Mouse (Mus musculus) hindbrain, embryonic 11.5 days (tissue): ENCODE measurements at regions not wholly inside any gene's neighbourhood (a gene's known extent, or its start where the extent isn't known, plus 50 kb on each side); places are given as distances from the start of the nearest gene placed in this dataset.
A peak's percentile ranks its signal among the peaks of the same experiment; 100 is the strongest.

ENCODE experiments used
- ATAC-seq: fragments of 200-750 bp; cut with Nextera tagmentation; 2 replicates; pipeline ENCODE4 v1.8.0; 2017; ENCODE audit warnings: mild to moderate bottlenecking, moderate TSS enrichment, moderate library complexity; ENCODE audit not compliant: low FRiP score
- DNase-seq: peaks from one replicate; pipeline ENCODE4 v3.0.0-alpha.2; 2015; ENCODE audit warnings: low spot score
- H3K27ac ChIP-seq: fragments of 300-500 bp; sonication (generic); 2 replicates; pipeline ENCODE4 v1.5.1; 2014; ENCODE audit warnings: mild to moderate bottlenecking, low read depth, low read length
- H3K27me3 ChIP-seq: fragments of 300-500 bp; sonication (generic); 2 replicates; pipeline ENCODE4 v1.6.1; 2014; ENCODE audit warnings: mild to moderate bottlenecking, low read length, moderate library complexity, mixed read lengths; ENCODE audit not compliant: control insufficient read depth, insufficient read depth
- H3K36me3 ChIP-seq: fragments of 300-500 bp; sonication (generic); 2 replicates; pipeline ENCODE4 v1.6.1; 2014; ENCODE audit warnings: mild to moderate bottlenecking, low read length, moderate library complexity, mixed read lengths; ENCODE audit not compliant: control insufficient read depth, insufficient read depth
- H3K4me1 ChIP-seq: fragments of 300-500 bp; sonication (generic); replicated peaks from 2 replicates; pipeline ENCODE4 v1.6.1; 2014; ENCODE audit warnings: low read length, mixed read lengths; ENCODE audit not compliant: control insufficient read depth, insufficient read depth
- H3K4me2 ChIP-seq: fragments of 300-500 bp; sonication (generic); replicated peaks from 2 replicates; pipeline ENCODE4 v1.6.1; 2014; ENCODE audit warnings: mild to moderate bottlenecking, low read depth, low read length
- H3K4me3 ChIP-seq: fragments of 300-500 bp; sonication (generic); 2 replicates; pipeline ENCODE4 v1.5.1; 2014; ENCODE audit warnings: low read depth, low read length
- H3K9ac ChIP-seq: fragments of 300-500 bp; sonication (generic); 2 replicates; pipeline ENCODE4 v1.6.1; 2014; ENCODE audit warnings: low read depth, low read length
- H3K9me3 ChIP-seq: fragments of 300-500 bp; sonication (generic); 2 replicates; pipeline ENCODE4 v1.6.1; 2016; ENCODE audit warnings: low read length; ENCODE audit not compliant: control insufficient read depth
- WGBS: fragments of 180-500 bp; shearing (Covaris S2); extraction: QIAGEN DNeasy Blood & Tissue Kit; methylation state at CpG from one replicate; pipeline ENCODE4 v1.1.7; 2014; 5-methylcytosine and 5-hydroxymethylcytosine counted together

- 90% methylated on average over 5 of the region's 5 CpGs for WGBS
- Histone ChIP-seq H3K9me3 (no peaks in the 10 kb centered on the region), H3K4me2 (no peak overlapping the region), H3K4me3 (no peak overlapping the region), H3K27ac (no peak overlapping the region), H3K4me1 (no peaks in the 10 kb centered on the region), H3K36me3 (no peaks in the 10 kb centered on the region), H3K27me3 (no peaks in the 10 kb centered on the region), H3K9ac (no peak overlapping the region)
- DNase-seq (no peak), ATAC-seq (no peak)
Measured at GRCm38 (mm10) chr4:127862875-127863274, 107.9 kb downstream of the CK137956 start.

GRCm38 (mm10) chr4:127861319-127862117 is 109.2 kb downstream of the CK137956 start:
- no peaks in the 10 kb centered on the region for H3K36me3 ChIP-seq
- no peak overlapping the region for H3K4me3 ChIP-seq
- no peaks in the 10 kb centered on the region for H3K4me1 ChIP-seq
- no peaks in the 10 kb centered on the region for H3K27me3 ChIP-seq
- 58% methylated on average over 16 of the region's 16 CpGs for WGBS
- no peaks in the 10 kb centered on the region for H3K9me3 ChIP-seq
- no peak overlapping the region for H3K4me2 ChIP-seq
- no peak overlapping the region for H3K27ac ChIP-seq
- ATAC-seq (no peak), DNase-seq (peak; percentile 7)
- no peak overlapping the region for H3K9ac ChIP-seq

- Histone ChIP-seq H3K27ac (no peak overlapping the region), H3K9ac (no peak overlapping the region), H3K4me2 (no peak overlapping the region), H3K27me3 (no peaks in the 10 kb centered on the region), H3K4me1 (no peaks in the 10 kb centered on the region), H3K36me3 (no peaks in the 10 kb centered on the region), H3K9me3 (no peaks in the 10 kb centered on the region), H3K4me3 (no peak overlapping the region)
- no peak for ATAC-seq
- 92% methylated on average over 4 of the region's 4 CpGs for WGBS
- no peak for DNase-seq
Measured at GRCm38 (mm10) chr4:127860271-127860670, 110.5 kb downstream of the CK137956 start.

- H3K4me1 ChIP-seq, result no peaks in the 10 kb centered on the region
- no peaks in the 10 kb centered on the region for H3K9me3 ChIP-seq
- H3K9ac ChIP-seq, result no peak overlapping the region
- no peak overlapping the region for H3K4me3 ChIP-seq
- H3K4me2 ChIP-seq, result no peak overlapping the region
- no peak for ATAC-seq
- DNase-seq, result no peak
- no peaks in the 10 kb centered on the region for H3K36me3 ChIP-seq
- 90% methylated on average over 6 of the region's 6 CpGs for WGBS
- H3K27ac ChIP-seq, result no peak overlapping the region
- H3K27me3 ChIP-seq, result no peaks in the 10 kb centered on the region
Measured at GRCm38 (mm10) chr4:127859505-127859904, 111.2 kb downstream of the CK137956 start.

GRCm38 (mm10) chr4:127858566-127858965 is 112.2 kb downstream of the CK137956 start:
- ATAC-seq (no peak), DNase-seq (no peak)
- Histone ChIP-seq H3K9ac (no peak overlapping the region), H3K4me3 (no peak overlapping the region), H3K9me3 (no peaks in the 10 kb centered on the region), H3K4me1 (no peaks in the 10 kb centered on the region), H3K27ac (no peak overlapping the region), H3K27me3 (no peaks in the 10 kb centered on the region), H3K36me3 (no peaks in the 10 kb centered on the region), H3K4me2 (no peak overlapping the region)
- 89% methylated on average over 3 of the region's 3 CpGs for WGBS

- Histone ChIP-seq H3K27me3 (no peaks in the 10 kb centered on the region), H3K4me2 (no peak overlapping the region), H3K4me1 (no peaks in the 10 kb centered on the region), H3K27ac (no peak overlapping the region), H3K9me3 (no peaks in the 10 kb centered on the region), H3K9ac (no peak overlapping the region), H3K36me3 (no peaks in the 10 kb centered on the region), H3K4me3 (no peak overlapping the region)
- no peak for DNase-seq
- 89% methylated on average over 1 of the region's 1 CpGs for WGBS
- ATAC-seq, result no peak
Measured at GRCm38 (mm10) chr4:127855836-127856235, 114.9 kb downstream of the CK137956 start.

- no peak overlapping the region for H3K27ac ChIP-seq
- 90% methylated on average over 3 of the region's 3 CpGs for WGBS
- no peak for DNase-seq
Measured at GRCm38 (mm10) chr4:127854776-127855409, 115.9 kb downstream of the CK137956 start.

GRCm38 (mm10) chr4:127849306-127849705 is 121.4 kb downstream of the CK137956 start:
- no peak overlapping the region for H3K4me2 ChIP-seq
- no peak for ATAC-seq
- no peaks in the 10 kb centered on the region for H3K9me3 ChIP-seq
- no peaks in the 10 kb centered on the region for H3K27me3 ChIP-seq
- no peak overlapping the region for H3K27ac ChIP-seq
- no peak for DNase-seq
- H3K36me3 ChIP-seq, result no peaks in the 10 kb centered on the region
- 93% methylated on average over 5 of the region's 5 CpGs for WGBS
- H3K4me1 ChIP-seq, result no peaks in the 10 kb centered on the region
- H3K4me3 ChIP-seq, result no peak overlapping the region
- H3K9ac ChIP-seq, result no peak overlapping the region

More at GRCm38 (mm10) chr4:127854776-127855409, 115.9 kb downstream of the CK137956 start:
- Histone ChIP-seq H3K27me3 (no peaks in the 10 kb centered on the region), H3K4me1 (no peaks in the 10 kb centered on the region), H3K36me3 (no peaks in the 10 kb centered on the region), H3K4me3 (no peak overlapping the region), H3K9ac (no peak overlapping the region), H3K9me3 (no peaks in the 10 kb centered on the region), H3K4me2 (no peak overlapping the region)
- no peak for ATAC-seq

GRCm38 (mm10) chr4:127846321-127846720 is 124.4 kb downstream of the CK137956 start:
- Histone ChIP-seq H3K36me3 (no peaks in the 10 kb centered on the region), H3K27me3 (no peaks in the 10 kb centered on the region), H3K9ac (no peak overlapping the region), H3K4me1 (no peaks in the 10 kb centered on the region), H3K4me2 (no peak overlapping the region), H3K9me3 (no peaks in the 10 kb centered on the region), H3K4me3 (no peak overlapping the region), H3K27ac (no peak overlapping the region)
- DNase-seq (peak; percentile 42), ATAC-seq (no peak)
- 19% methylated on average over 3 of the region's 3 CpGs for WGBS
